Mouse (Mus musculus) heart, adult 2 months (tissue): ENCODE data around the gene Ccr4. TPM values are rescaled to one million over a fixed set of nuclear protein-coding genes. Genes with fewer than 3 reads are reported as not detected.

Source experiments
- DNase-seq, 2 experiments: peaks; one replicate each; pipeline ENCODE4 v3.0.0; 2021
- H3K27ac ChIP-seq: fragments of 200-600 bp; 2 replicates; pipeline ENCODE4 v1.8.1; 2022
- H3K27me3 ChIP-seq: fragments of 200-500 bp; 2 replicates; pipeline ENCODE4 v1.6.1; 2012; ENCODE audit warnings: mild to moderate bottlenecking, low read length, inconsistent platforms, mixed read lengths; ENCODE audit not compliant: control insufficient read depth, insufficient read depth
- H3K36me3 ChIP-seq: fragments of 200-500 bp; 2 replicates; pipeline ENCODE4 v1.6.1; 2012; ENCODE audit warnings: low read length, inconsistent platforms; ENCODE audit not compliant: control insufficient read depth, insufficient read depth
- H3K4me1 ChIP-seq: fragments of 200-500 bp; 2 replicates; pipeline ENCODE4 v1.6.1; 2011; ENCODE audit warnings: low read length; ENCODE audit not compliant: control insufficient read depth, insufficient read depth
- H3K4me3 ChIP-seq: fragments of 200-600 bp; 2 replicates; pipeline ENCODE4 v1.8.1; 2022
- H3K79me2 ChIP-seq: fragments of 200-500 bp; replicated peaks from 2 replicates; pipeline ENCODE4 v1.6.1; 2012; ENCODE audit warnings: mild to moderate bottlenecking, inconsistent platforms, low read length, moderate library complexity, mixed read lengths; ENCODE audit not compliant: control insufficient read depth, insufficient read depth
- H3K9ac ChIP-seq: fragments of 200-500 bp; 2 replicates; pipeline ENCODE4 v1.6.1; 2012; ENCODE audit warnings: low read depth, mild to moderate bottlenecking, control low read depth, inconsistent platforms, low read length, mixed read lengths
- CTCF ChIP-seq: fragments of 200-600 bp; IDR thresholded peaks from 2 replicates; pipeline ENCODE4 v1.8.1; 2022; ENCODE audit warnings: antibody characterized with exemption, mild to moderate bottlenecking, moderate library complexity
- EP300 ChIP-seq: fragments of 200-500 bp; IDR thresholded peaks from 2 replicates; pipeline ENCODE4 v1.6.1; 2011; ENCODE audit warnings: low read depth, low read length, control low read depth; ENCODE audit not compliant: insufficient read depth
- POLR2A ChIP-seq: fragments of 200-500 bp; IDR thresholded peaks from 2 replicates; pipeline ENCODE4 v1.6.1; 2011; ENCODE audit warnings: mild to moderate bottlenecking, low read depth, low read length, control low read depth; ENCODE audit not compliant: insufficient read depth
- WGBS: fragments of 180-500 bp; shearing (Covaris S2); methylation state at CpG from one replicate; pipeline ENCODE4 v1.1.7; 2018; 5-methylcytosine and 5-hydroxymethylcytosine counted together
- intact Hi-C: fragments of 180-260 bp; cut with DNase I; formaldehyde crosslinking; loops from one replicate; pipeline ENCODE4 v1.15.1; 2025
- polyA plus RNA-seq: library from polyadenylated mRNA; depleted of rRNA; stranded (reverse); fragments of >200 nt; gene quantifications from 2 replicates; pipeline ENCODE4 v1.2.3, GENCODE M21; 2012
- total RNA-seq, 2 experiments: library from RNA; stranded (reverse); gene quantifications; 2 replicates each; pipeline ENCODE4 v1.2.3; 2021

Gene Ccr4
- total and polyA plus RNA-seq, 3 experiments = not detected

GRCm38 (mm10) chr9:114458436-114458835 is 46.3 kb downstream of the Ccr4 start:
- no peaks in the 10 kb centered on the region for H3K27me3 ChIP-seq
- H3K79me2 ChIP-seq = no peaks in the 10 kb centered on the region
- H3K27ac ChIP-seq = no peak overlapping the region
- no peak for TF ChIP-seq EP300
- intact Hi-C loops = no loop called here
- no peak overlapping the region for H3K4me3 ChIP-seq
- 91% methylated on average over 3 of the region's 3 CpGs for WGBS
- DNase-seq = no peak
- no peaks in the 10 kb centered on the region for H3K4me1 ChIP-seq
- no peak overlapping the region for H3K9ac ChIP-seq
- no peaks in the 10 kb centered on the region for H3K36me3 ChIP-seq

DNA sequence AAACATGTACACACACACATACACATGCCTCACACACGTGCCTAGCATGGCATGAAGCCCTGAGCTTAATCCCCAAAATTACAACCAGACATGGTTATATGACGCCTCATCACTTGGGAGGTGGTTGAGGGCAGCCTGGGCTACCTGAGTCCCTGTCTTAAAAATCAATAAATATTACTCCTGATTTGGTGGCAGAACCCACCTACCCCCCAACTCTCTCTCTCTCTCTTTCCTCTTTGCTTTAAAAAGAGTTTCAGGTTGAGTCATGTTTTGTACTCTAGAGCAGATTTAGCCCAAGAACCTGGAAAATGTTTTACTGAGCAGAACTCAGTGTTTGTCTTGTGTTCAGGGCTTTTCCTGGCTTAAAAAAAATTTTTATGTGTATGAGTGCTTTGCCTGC is 49.3 kb downstream of the Ccr4 start:
- no peak for DNase-seq
- Histone ChIP-seq H3K4me1 (no peaks in the 10 kb centered on the region), H3K79me2 (no peaks in the 10 kb centered on the region), H3K9ac (no peak overlapping the region), H3K36me3 (no peaks in the 10 kb centered on the region), H3K4me3 (no peak overlapping the region), H3K27ac (no peak overlapping the region), H3K27me3 (no peaks in the 10 kb centered on the region)
- TF ChIP-seq EP300 (no peak), CTCF (no peak), POLR2A (no peak)
- intact Hi-C loops = no loop called here
- WGBS = 90% methylated on average over 2 of the region's 2 CpGs

DNA sequence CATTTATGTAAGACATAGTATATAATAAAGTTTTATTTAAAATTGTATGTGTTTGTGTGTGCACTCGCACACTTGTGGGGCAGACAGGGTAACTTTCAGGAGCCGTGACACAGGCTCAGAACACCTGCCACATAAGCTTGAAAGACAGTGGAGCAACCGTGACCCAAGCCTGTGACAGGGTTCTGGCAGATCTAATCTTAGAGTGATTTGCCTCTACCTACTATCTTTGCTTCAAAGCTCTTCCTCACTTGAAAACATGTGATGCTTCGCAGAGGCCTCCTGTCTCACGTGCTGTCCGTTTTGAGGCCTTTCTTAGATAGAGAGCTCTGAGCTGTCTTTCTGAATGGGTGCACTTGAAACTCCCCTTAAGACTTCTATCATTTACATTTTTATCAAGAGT is 52.3 kb downstream of the Ccr4 start:
- DNase-seq = no peak
- no peaks in the 10 kb centered on the region for H3K79me2 ChIP-seq
- no peaks in the 10 kb centered on the region for H3K27me3 ChIP-seq
- WGBS = 86% methylated on average over 6 of the region's 6 CpGs
- H3K4me3 ChIP-seq = no peak overlapping the region
- no peak for TF ChIP-seq POLR2A
- no peak for TF ChIP-seq CTCF
- no peak for TF ChIP-seq EP300
- no peak overlapping the region for H3K9ac ChIP-seq
- intact Hi-C loops = no loop called here
- no peak overlapping the region for H3K27ac ChIP-seq
- H3K4me1 ChIP-seq = no peaks in the 10 kb centered on the region
- H3K36me3 ChIP-seq = no peaks in the 10 kb centered on the region

- no peak for DNase-seq
- WGBS = 74% methylated on average over 7 of the region's 7 CpGs
- Histone ChIP-seq H3K27me3 (no peaks in the 10 kb centered on the region), H3K9ac (no peak overlapping the region), H3K4me3 (no peak overlapping the region), H3K27ac (no peak overlapping the region), H3K79me2 (no peaks in the 10 kb centered on the region), H3K4me1 (no peaks in the 10 kb centered on the region), H3K36me3 (no peaks in the 10 kb centered on the region)
- no peak for TF ChIP-seq CTCF
- intact Hi-C loops = no loop called here
These were observed 53.1 kb downstream of the Ccr4 start for GRCm38 (mm10) chr9:114451615-114452014.

DNA sequence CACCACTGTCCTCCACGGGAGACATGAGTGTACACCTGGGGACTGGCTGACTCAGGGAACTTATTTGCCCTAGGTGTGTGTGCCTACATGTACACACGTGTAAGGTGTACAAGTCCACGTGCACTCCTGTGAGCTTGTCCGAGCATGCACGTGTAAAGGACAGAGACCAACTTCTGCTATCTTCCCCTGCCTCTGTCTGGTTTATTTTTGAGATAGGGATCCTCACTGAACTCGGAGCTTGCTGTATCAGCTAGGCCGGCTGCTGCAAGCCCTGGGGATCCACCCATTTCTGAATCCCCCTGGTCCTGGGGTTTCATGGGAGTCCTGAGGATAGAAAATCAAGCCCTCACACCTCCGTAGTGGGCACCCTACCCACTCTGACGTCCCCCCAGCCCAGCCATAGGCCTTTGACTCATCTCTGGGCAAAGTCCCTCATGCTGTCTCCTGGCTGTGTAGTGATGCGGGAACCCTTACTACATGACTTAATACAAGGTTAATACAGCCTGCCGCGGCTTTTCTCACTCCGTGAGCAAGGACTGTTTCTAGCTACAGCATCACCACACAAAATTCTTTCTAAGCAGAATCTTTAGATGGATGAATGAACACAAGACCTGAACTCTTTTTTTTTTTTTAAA is 55.5 kb downstream of the Ccr4 start:
- TF ChIP-seq CTCF = no peak
- TF ChIP-seq POLR2A = no peak
- TF ChIP-seq EP300 = no peak
- H3K27ac ChIP-seq = no peak overlapping the region
- H3K79me2 ChIP-seq = no peaks in the 10 kb centered on the region
- intact Hi-C loops = no loop called here
- WGBS = 85% methylated on average over 13 of the region's 13 CpGs
- no peak overlapping the region for H3K4me3 ChIP-seq
- H3K27me3 ChIP-seq = no peaks in the 10 kb centered on the region
- no peak overlapping the region for H3K9ac ChIP-seq
- no peaks in the 10 kb centered on the region for H3K4me1 ChIP-seq
- no peak for DNase-seq
- H3K36me3 ChIP-seq = no peaks in the 10 kb centered on the region

DNA sequence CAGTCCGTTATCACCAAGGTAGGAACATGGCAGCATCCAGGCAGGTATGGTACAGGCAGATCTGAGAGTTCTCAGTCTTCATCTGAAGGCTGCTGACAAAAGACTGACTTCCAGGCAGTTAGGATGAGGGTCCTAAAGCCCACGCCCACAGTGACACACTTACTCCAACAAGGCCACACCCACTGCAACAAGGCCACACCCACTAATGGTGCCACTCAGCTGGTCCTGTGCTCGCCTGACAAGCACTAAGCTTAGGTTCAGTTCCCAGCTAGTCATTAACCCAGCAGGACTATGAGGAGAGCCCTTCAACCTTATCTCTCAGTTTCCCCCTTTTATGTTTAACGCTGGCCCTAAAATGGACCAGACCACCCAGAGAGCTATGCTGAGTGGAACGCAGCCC is 56.0 kb downstream of the Ccr4 start:
- Histone ChIP-seq H3K27ac (no peak overlapping the region), H3K79me2 (no peaks in the 10 kb centered on the region), H3K4me1 (no peaks in the 10 kb centered on the region), H3K4me3 (no peak overlapping the region), H3K9ac (no peak overlapping the region), H3K27me3 (no peaks in the 10 kb centered on the region), H3K36me3 (no peaks in the 10 kb centered on the region)
- no peak for DNase-seq
- WGBS = 83% methylated on average over 5 of the region's 5 CpGs
- intact Hi-C loops = no loop called here
- TF ChIP-seq POLR2A (no peak), EP300 (no peak), CTCF (no peak)

DNA sequence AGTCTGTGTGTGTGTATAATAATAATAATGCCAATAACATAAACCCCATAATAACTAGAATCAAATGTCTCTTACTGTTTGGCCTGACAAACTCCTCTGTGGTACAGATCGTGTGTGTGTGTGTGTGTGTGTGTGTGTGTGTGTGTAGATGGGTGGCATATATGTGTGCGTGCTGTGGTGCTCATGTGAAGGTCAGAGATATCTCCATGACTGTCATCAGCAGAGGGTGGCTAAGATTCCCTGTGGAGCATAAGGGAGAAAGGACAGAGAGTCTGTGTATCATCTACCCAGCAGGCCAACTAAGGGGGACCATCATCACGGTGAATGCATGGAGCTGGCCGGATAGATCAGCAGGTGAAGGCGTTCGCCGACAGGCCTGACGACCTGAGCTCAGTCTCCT is 57.8 kb downstream of the Ccr4 start:
- Histone ChIP-seq H3K4me1 (no peaks in the 10 kb centered on the region), H3K79me2 (no peaks in the 10 kb centered on the region), H3K4me3 (no peak overlapping the region), H3K9ac (no peak overlapping the region), H3K36me3 (no peaks in the 10 kb centered on the region), H3K27me3 (no peaks in the 10 kb centered on the region), H3K27ac (no peak overlapping the region)
- WGBS = 84% methylated on average over 8 of the region's 8 CpGs
- no peak for DNase-seq
- intact Hi-C loops = no loop called here
- TF ChIP-seq POLR2A (no peak), EP300 (no peak)
